Mouse (Mus musculus): ENCODE data around the gene Islr.

GRCm38 (mm10) chr9:58160315-58160714 is 43.8 kb downstream of the Islr start:
- TF ChIP-seq POLR2A (IDR thresholded peaks at IDR 0.05; ENCODE audit: extremely low read depth, insufficient read depth, low read length) (no peak), CTCF (IDR thresholded peaks at IDR 0.05; ENCODE audit: extremely low read depth, insufficient read depth, low read length) (no peak)

All from cortical plate, adult 2 months (tissue).